Mouse (Mus musculus) liver, embryonic 15.5 days (tissue): ENCODE results near the gene Slc35f1. TPM values are rescaled to one million over a fixed set of nuclear protein-coding genes. Genes with fewer than 3 reads are reported as not detected.

ENCODE experiments used
- ATAC-seq: fragments of 200-750 bp; cut with Nextera tagmentation; 2 replicates; pipeline ENCODE4 v1.8.0; 2017; ENCODE audit warnings: moderate number of reproducible peaks, mild to moderate bottlenecking, moderate library complexity; ENCODE audit not compliant: insufficient read depth
- H3K27ac ChIP-seq: fragments of 300-500 bp; sonication (generic); replicated peaks from 2 replicates; pipeline ENCODE4 v1.5.1; 2015; ENCODE audit warnings: mild to moderate bottlenecking, inconsistent platforms
- H3K27me3 ChIP-seq: fragments of 300-500 bp; sonication (generic); 2 replicates; pipeline ENCODE4 v1.6.1; 2015; ENCODE audit warnings: mild to moderate bottlenecking, inconsistent platforms
- H3K36me3 ChIP-seq: fragments of 300-500 bp; sonication (generic); replicated peaks from 2 replicates; pipeline ENCODE4 v1.6.1; 2015; ENCODE audit warnings: moderate library complexity, mild to moderate bottlenecking, inconsistent platforms
- H3K4me1 ChIP-seq: fragments of 300-500 bp; sonication (generic); replicated peaks from 2 replicates; pipeline ENCODE4 v1.6.1; 2015; ENCODE audit warnings: inconsistent platforms
- H3K4me2 ChIP-seq: fragments of 300-500 bp; sonication (generic); 2 replicates; pipeline ENCODE4 v1.6.1; 2015; ENCODE audit warnings: moderate library complexity, mild to moderate bottlenecking, inconsistent platforms
- H3K4me3 ChIP-seq: fragments of 300-500 bp; sonication (generic); replicated peaks from 2 replicates; pipeline ENCODE4 v1.5.1; 2015; ENCODE audit warnings: mild to moderate bottlenecking, inconsistent platforms
- H3K9ac ChIP-seq: fragments of 300-500 bp; sonication (generic); 2 replicates; pipeline ENCODE4 v1.6.1; 2015; ENCODE audit warnings: moderate library complexity, mild to moderate bottlenecking, inconsistent platforms
- H3K9me3 ChIP-seq: fragments of 300-500 bp; sonication (generic); replicated peaks from 2 replicates; pipeline ENCODE4 v1.6.1; 2016; ENCODE audit warnings: inconsistent platforms
- WGBS: fragments of 180-500 bp; shearing (Covaris S2); methylation state at CpG from one replicate; pipeline ENCODE4 v1.1.7; 2015; ENCODE audit warnings: mixed read lengths; ENCODE audit not compliant: insufficient replicate concordance; 5-methylcytosine and 5-hydroxymethylcytosine counted together
- polyA plus RNA-seq: library from polyadenylated mRNA; unstranded; fragments of >200 nt; fragmentation: Nextera tagmentation; extraction: Ambion mirVana; gene quantifications from 2 replicates; pipeline ENCODE4 v1.2.1, GENCODE M21; 2015

Slc35f1 gene
- polyA plus RNA-seq, 1 experiment from 2014 or later: 0.03 TPM

GRCm38 (mm10) chr10:53115028-53115427, 424.7 kb downstream of the Slc35f1 start:
- 22% methylated on average over 3 of the region's 3 CpGs for WGBS
- no peak for ATAC-seq
- Histone ChIP-seq H3K27me3 (no peaks in the 10 kb centered on the region), H3K9ac (no peak overlapping the region), H3K4me3 (no peak overlapping the region), H3K36me3 (no peaks in the 10 kb centered on the region), H3K27ac (no peak overlapping the region), H3K4me1 (no peaks in the 10 kb centered on the region), H3K9me3 (no peaks in the 10 kb centered on the region), H3K4me2 (no peak overlapping the region)

GRCm38 (mm10) chr10:53115673-53116398, 425.5 kb downstream of the Slc35f1 start:
- no peak overlapping the region for H3K4me3 ChIP-seq
- WGBS: 59% methylated on average over 7 of the region's 7 CpGs
- ATAC-seq: no peak

GRCm38 (mm10) chr10:53120608-53121007, 430.3 kb downstream of the Slc35f1 start:
- no peaks in the 10 kb centered on the region for H3K4me1 ChIP-seq
- 65% methylated on average over 2 of the region's 2 CpGs for whole genome bisulfite sequencing

More at GRCm38 (mm10) chr10:53115673-53116398, 425.5 kb downstream of the Slc35f1 start:
- H3K9me3 ChIP-seq: no peaks in the 10 kb centered on the region
- no peaks in the 10 kb centered on the region for H3K27me3 ChIP-seq
- H3K4me2 ChIP-seq: no peak overlapping the region
- no peak overlapping the region for H3K27ac ChIP-seq
- no peak overlapping the region for H3K9ac ChIP-seq
- no peaks in the 10 kb centered on the region for H3K36me3 ChIP-seq
- no peaks in the 10 kb centered on the region for H3K4me1 ChIP-seq

GRCm38 (mm10) chr10:53124365-53124764, 434.0 kb downstream of the Slc35f1 start:
- Histone ChIP-seq H3K27ac (no peak overlapping the region), H3K4me3 (no peak overlapping the region), H3K4me2 (no peak overlapping the region), H3K4me1 (no peaks in the 10 kb centered on the region), H3K27me3 (no peaks in the 10 kb centered on the region), H3K9ac (no peak overlapping the region), H3K9me3 (no peaks in the 10 kb centered on the region), H3K36me3 (no peaks in the 10 kb centered on the region)
- ATAC-seq: no peak
- 55% methylated on average over 6 of the region's 6 CpGs for WGBS

More at GRCm38 (mm10) chr10:53120608-53121007, 430.3 kb downstream of the Slc35f1 start:
- Histone ChIP-seq H3K4me3 (no peak overlapping the region), H3K27me3 (no peaks in the 10 kb centered on the region), H3K9ac (no peak overlapping the region), H3K9me3 (no peaks in the 10 kb centered on the region), H3K27ac (no peak overlapping the region), H3K36me3 (no peaks in the 10 kb centered on the region), H3K4me2 (no peak overlapping the region)
- ATAC-seq: no peak

- 31% methylated on average over 1 of the region's 1 CpGs for WGBS
- Histone ChIP-seq H3K9me3 (no peaks in the 10 kb centered on the region), H3K4me3 (no peak overlapping the region), H3K36me3 (no peaks in the 10 kb centered on the region), H3K4me1 (no peaks in the 10 kb centered on the region), H3K9ac (no peak overlapping the region), H3K27me3 (no peaks in the 10 kb centered on the region), H3K4me2 (no peak overlapping the region), H3K27ac (no peak overlapping the region)
- no peak for ATAC-seq
Observed at GRCm38 (mm10) chr10:53132707-53133106, 442.4 kb downstream of the Slc35f1 start.

- Histone ChIP-seq H3K27ac (no peak overlapping the region), H3K9ac (no peak overlapping the region), H3K4me3 (no peak overlapping the region), H3K27me3 (no peaks in the 10 kb centered on the region), H3K4me1 (no peaks in the 10 kb centered on the region), H3K36me3 (no peaks in the 10 kb centered on the region), H3K4me2 (no peak overlapping the region), H3K9me3 (no peaks in the 10 kb centered on the region)
- 43% methylated on average over 2 of the region's 2 CpGs for WGBS
- ATAC-seq: no peak
Observed at GRCm38 (mm10) chr10:53150321-53150720, 460.0 kb downstream of the Slc35f1 start.

- Histone ChIP-seq H3K27me3 (no peaks in the 10 kb centered on the region), H3K4me1 (no peaks in the 10 kb centered on the region), H3K27ac (no peak overlapping the region), H3K36me3 (no peaks in the 10 kb centered on the region), H3K4me2 (no peak overlapping the region), H3K9ac (no peak overlapping the region), H3K9me3 (no peaks in the 10 kb centered on the region), H3K4me3 (no peak overlapping the region)
- 53% methylated on average over 2 of the region's 2 CpGs for WGBS
- no peak for ATAC-seq
Observed at GRCm38 (mm10) chr10:53150916-53151315, 460.6 kb downstream of the Slc35f1 start.

- no peak overlapping the region for H3K27ac ChIP-seq
- H3K27me3 ChIP-seq: no peaks in the 10 kb centered on the region
- no peak overlapping the region for H3K4me3 ChIP-seq
- H3K4me2 ChIP-seq: no peak overlapping the region
- ATAC-seq: no peak
- no peaks in the 10 kb centered on the region for H3K36me3 ChIP-seq
- no peaks in the 10 kb centered on the region for H3K4me1 ChIP-seq
- no peak overlapping the region for H3K9ac ChIP-seq
- no peaks in the 10 kb centered on the region for H3K9me3 ChIP-seq
- 37% methylated on average over 7 of the region's 7 CpGs for WGBS
Observed at GRCm38 (mm10) chr10:53156374-53156773, 466.0 kb downstream of the Slc35f1 start.

- ATAC-seq: no peak
Observed at GRCm38 (mm10) chr10:53157740-53158139, 467.4 kb downstream of the Slc35f1 start.

More at GRCm38 (mm10) chr10:53157740-53158139, 467.4 kb downstream of the Slc35f1 start:
- WGBS: 58% methylated on average over 2 of the region's 2 CpGs
- Histone ChIP-seq H3K27ac (no peak overlapping the region), H3K9me3 (no peaks in the 10 kb centered on the region), H3K4me2 (no peak overlapping the region), H3K9ac (no peak overlapping the region), H3K27me3 (no peaks in the 10 kb centered on the region), H3K4me1 (no peaks in the 10 kb centered on the region), H3K36me3 (no peaks in the 10 kb centered on the region), H3K4me3 (no peak overlapping the region)
